Mouse (Mus musculus) heart, embryonic 11.5 days (tissue): ENCODE results near the gene Cdc14a. TPM values are rescaled to one million over a fixed set of nuclear protein-coding genes. Genes with fewer than 3 reads are reported as not detected.

Experiments used
- ATAC-seq: fragments of 200-750 bp; cut with Nextera tagmentation; replicated peaks from 2 replicates; pipeline ENCODE4 v1.8.0; 2017; ENCODE audit warnings: moderate library complexity; ENCODE audit not compliant: insufficient number of reproducible peaks, low FRiP score, low TSS enrichment
- H3K27ac ChIP-seq: fragments of 300-500 bp; sonication (generic); 2 replicates; pipeline ENCODE4 v1.5.1; 2014; ENCODE audit warnings: mild to moderate bottlenecking, low read depth, low read length
- H3K27me3 ChIP-seq: fragments of 300-500 bp; sonication (generic); 2 replicates; pipeline ENCODE4 v1.6.1; 2014; ENCODE audit warnings: mild to moderate bottlenecking, low read length, mixed read lengths; ENCODE audit not compliant: control insufficient read depth, insufficient read depth
- H3K36me3 ChIP-seq: fragments of 300-500 bp; sonication (generic); 2 replicates; pipeline ENCODE4 v1.6.1; 2014; ENCODE audit warnings: mild to moderate bottlenecking, low read length, moderate library complexity, mixed read lengths; ENCODE audit not compliant: control insufficient read depth, insufficient read depth
- H3K4me1 ChIP-seq: fragments of 300-500 bp; sonication (generic); 2 replicates; pipeline ENCODE4 v1.6.1; 2014; ENCODE audit warnings: low read length; ENCODE audit not compliant: control insufficient read depth, insufficient read depth
- H3K4me2 ChIP-seq: fragments of 300-500 bp; sonication (generic); 2 replicates; pipeline ENCODE4 v1.6.1; 2014; ENCODE audit warnings: mild to moderate bottlenecking, moderate library complexity
- H3K4me3 ChIP-seq: fragments of 300-500 bp; sonication (generic); 2 replicates; pipeline ENCODE4 v1.5.1; 2014; ENCODE audit warnings: low read depth, low read length
- H3K9ac ChIP-seq: fragments of 300-500 bp; sonication (generic); 2 replicates; pipeline ENCODE4 v1.6.1; 2014; ENCODE audit warnings: mild to moderate bottlenecking, low read depth, low read length, moderate library complexity
- H3K9me3 ChIP-seq: fragments of 300-500 bp; sonication (generic); replicated peaks from 2 replicates; pipeline ENCODE4 v1.6.1; 2016; ENCODE audit warnings: low read length; ENCODE audit not compliant: control insufficient read depth
- WGBS: fragments of 180-500 bp; shearing (Covaris S2); extraction: QIAGEN DNeasy Blood & Tissue Kit; methylation state at CpG from one replicate; pipeline ENCODE4 v1.1.7; 2014; ENCODE audit not compliant: insufficient replicate concordance; 5-methylcytosine and 5-hydroxymethylcytosine counted together
- polyA plus RNA-seq: library from polyadenylated mRNA; unstranded; fragments of >200 nt; fragmentation: Nextera tagmentation; extraction: Ambion mirVana; gene quantifications from 2 replicates; pipeline ENCODE4 v1.2.1, GENCODE M21; 2014

Cdc14a gene
- polyA plus RNA-seq, 1 experiment from 2014 or later: 6.3 TPM

GRCm38 (mm10) chr3:116338616-116339015 is 85.2 kb downstream of the Cdc14a start:
- WGBS: 75% methylated on average over 6 of the region's 6 CpGs
- ATAC-seq: no peak; the same call in 1 of the 2 replicates
- Histone ChIP-seq H3K4me1 (no peaks in the 10 kb centered on the region), H3K36me3 (no peaks in the 10 kb centered on the region), H3K27me3 (no peaks in the 10 kb centered on the region), H3K4me2 (no peak overlapping the region), H3K27ac (no peak overlapping the region), H3K9me3 (no peaks in the 10 kb centered on the region), H3K4me3 (no peak overlapping the region), H3K9ac (no peak overlapping the region)

GRCm38 (mm10) chr3:116337840-116338239 is 86.0 kb downstream of the Cdc14a start:
- no peaks in the 10 kb centered on the region for H3K27me3 ChIP-seq
- no peak for ATAC-seq
- H3K27ac ChIP-seq: no peak overlapping the region
- no peak overlapping the region for H3K4me3 ChIP-seq
- H3K9me3 ChIP-seq: no peaks in the 10 kb centered on the region
- no peak overlapping the region for H3K4me2 ChIP-seq
- no peak overlapping the region for H3K9ac ChIP-seq
- WGBS: 88% methylated on average over 5 of the region's 5 CpGs
- H3K4me1 ChIP-seq: no peaks in the 10 kb centered on the region
- no peaks in the 10 kb centered on the region for H3K36me3 ChIP-seq

DNA sequence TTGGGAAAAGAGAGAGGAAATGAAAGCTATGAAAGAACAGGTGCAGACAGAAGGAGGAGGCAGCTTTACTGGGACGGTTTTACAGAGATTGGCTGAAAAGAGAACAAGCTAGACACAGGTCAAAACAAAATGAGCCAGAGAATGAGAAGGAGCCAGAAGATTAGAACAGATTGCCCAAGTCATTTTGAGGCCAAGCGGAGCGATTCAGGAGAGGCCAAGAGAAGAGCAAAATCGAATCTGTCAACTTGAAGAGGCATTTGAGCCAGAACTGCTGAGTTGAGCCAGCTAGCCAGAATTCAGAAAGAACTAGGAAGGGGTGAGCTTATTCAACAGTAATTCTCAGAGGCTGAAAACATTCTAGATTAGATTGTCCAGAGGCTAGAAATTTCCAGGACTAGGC is 88.8 kb downstream of the Cdc14a start:
- H3K36me3 ChIP-seq: no peaks in the 10 kb centered on the region
- H3K4me3 ChIP-seq: no peak overlapping the region
- H3K4me1 ChIP-seq: no peaks in the 10 kb centered on the region
- no peak overlapping the region for H3K27ac ChIP-seq
- no peak overlapping the region for H3K9ac ChIP-seq
- no peak for ATAC-seq
- no peak overlapping the region for H3K4me2 ChIP-seq
- WGBS: 84% methylated on average over 4 of the region's 4 CpGs
- H3K9me3 ChIP-seq: no peaks in the 10 kb centered on the region
- no peaks in the 10 kb centered on the region for H3K27me3 ChIP-seq

- ATAC-seq: no peak
- Histone ChIP-seq H3K9me3 (no peaks in the 10 kb centered on the region), H3K27ac (no peak overlapping the region), H3K4me3 (no peak overlapping the region), H3K9ac (no peak overlapping the region), H3K36me3 (no peaks in the 10 kb centered on the region), H3K4me1 (no peaks in the 10 kb centered on the region), H3K27me3 (no peaks in the 10 kb centered on the region), H3K4me2 (no peak overlapping the region)
- 81% methylated on average over 6 of the region's 6 CpGs for WGBS
Measured at GRCm38 (mm10) chr3:116333711-116334110, 90.1 kb downstream of the Cdc14a start.

DNA sequence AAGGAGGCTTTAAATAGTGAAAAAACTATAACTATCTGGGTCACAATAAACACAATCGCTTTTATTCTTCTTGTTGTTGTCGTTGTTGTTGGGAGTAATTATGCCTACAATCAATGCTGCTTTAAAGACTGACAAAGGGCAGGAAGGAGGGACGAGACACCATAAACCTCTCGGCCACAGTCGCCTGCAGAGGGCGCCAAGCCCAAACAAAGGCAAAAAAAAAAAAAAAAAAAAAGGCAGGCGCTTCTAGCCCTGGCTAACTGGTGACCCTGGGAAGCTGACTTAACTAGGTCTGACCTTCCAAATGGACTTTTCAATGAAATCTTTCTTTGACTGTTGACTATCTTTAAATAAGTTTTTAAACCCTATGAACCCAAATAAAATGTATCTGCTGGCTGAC is 90.6 kb downstream of the Cdc14a start:
- Histone ChIP-seq H3K27ac (no peak overlapping the region), H3K4me1 (no peaks in the 10 kb centered on the region), H3K4me2 (no peak overlapping the region), H3K4me3 (no peak overlapping the region), H3K27me3 (no peaks in the 10 kb centered on the region), H3K9ac (no peak overlapping the region), H3K9me3 (no peaks in the 10 kb centered on the region), H3K36me3 (no peaks in the 10 kb centered on the region)
- no peak for ATAC-seq
- 12% methylated on average over 7 of the region's 7 CpGs for WGBS

DNA sequence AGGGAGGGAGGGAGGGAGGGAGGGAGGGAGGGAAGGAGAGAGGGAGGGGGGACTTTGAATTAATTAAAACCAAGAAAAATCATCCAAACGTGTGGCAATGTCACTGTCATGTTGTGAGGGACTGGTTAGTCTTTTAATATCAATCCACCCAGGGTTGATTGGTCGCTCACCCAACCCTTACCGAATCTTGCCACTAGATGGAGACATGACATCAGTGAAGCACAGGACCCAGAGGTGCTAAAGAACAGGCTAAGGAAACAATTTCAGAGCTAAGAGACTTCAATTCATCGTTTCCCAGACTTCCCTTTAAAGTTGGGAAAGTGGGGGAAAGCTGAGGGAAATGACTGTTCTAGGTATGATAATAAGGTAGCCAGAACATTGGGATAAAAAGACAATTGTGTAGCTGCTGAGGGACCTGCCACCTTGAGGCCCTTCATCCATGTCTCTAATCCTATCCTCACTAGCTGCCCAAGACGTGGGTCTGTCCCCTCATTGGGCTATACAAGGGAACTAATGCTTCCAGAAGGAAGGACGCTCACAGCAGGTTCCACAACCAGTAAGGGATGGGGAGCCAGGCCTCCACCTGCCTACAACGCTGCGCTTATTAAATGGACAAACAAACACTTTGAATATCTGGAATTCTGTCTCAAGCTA is 91.9 kb downstream of the Cdc14a start:
- ATAC-seq: no peak; the same call in 1 of the 2 replicates
- WGBS: 42% methylated on average over 8 of the region's 8 CpGs
- no peak overlapping the region for H3K4me3 ChIP-seq
- H3K27ac ChIP-seq: no peak overlapping the region
- no peaks in the 10 kb centered on the region for H3K4me1 ChIP-seq
- no peak overlapping the region for H3K9ac ChIP-seq
- H3K27me3 ChIP-seq: no peaks in the 10 kb centered on the region
- no peak overlapping the region for H3K4me2 ChIP-seq
- H3K9me3 ChIP-seq: no peaks in the 10 kb centered on the region
- no peaks in the 10 kb centered on the region for H3K36me3 ChIP-seq

DNA sequence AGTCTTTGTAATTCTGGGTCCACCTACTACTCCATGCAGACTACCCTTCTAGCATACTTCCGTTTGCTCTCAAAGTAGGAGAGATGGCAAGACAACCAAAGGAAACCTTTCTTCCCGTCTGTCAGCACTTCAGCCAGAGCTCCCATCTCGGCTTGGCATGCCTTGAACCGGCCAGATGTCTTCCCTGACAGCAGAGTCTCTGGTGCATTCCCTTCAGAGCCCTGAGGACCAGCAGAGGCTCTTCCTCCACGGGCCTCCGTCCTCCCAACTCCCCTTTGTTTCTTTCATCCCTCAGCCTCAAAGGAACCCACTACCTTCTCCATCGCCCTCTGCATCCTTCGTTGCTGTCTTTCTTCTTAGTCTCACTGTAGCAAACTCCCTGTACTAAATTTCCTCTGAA is 93.9 kb downstream of the Cdc14a start:
- WGBS: 73% methylated on average over 8 of the region's 8 CpGs
- no peaks in the 10 kb centered on the region for H3K4me1 ChIP-seq

DNA sequence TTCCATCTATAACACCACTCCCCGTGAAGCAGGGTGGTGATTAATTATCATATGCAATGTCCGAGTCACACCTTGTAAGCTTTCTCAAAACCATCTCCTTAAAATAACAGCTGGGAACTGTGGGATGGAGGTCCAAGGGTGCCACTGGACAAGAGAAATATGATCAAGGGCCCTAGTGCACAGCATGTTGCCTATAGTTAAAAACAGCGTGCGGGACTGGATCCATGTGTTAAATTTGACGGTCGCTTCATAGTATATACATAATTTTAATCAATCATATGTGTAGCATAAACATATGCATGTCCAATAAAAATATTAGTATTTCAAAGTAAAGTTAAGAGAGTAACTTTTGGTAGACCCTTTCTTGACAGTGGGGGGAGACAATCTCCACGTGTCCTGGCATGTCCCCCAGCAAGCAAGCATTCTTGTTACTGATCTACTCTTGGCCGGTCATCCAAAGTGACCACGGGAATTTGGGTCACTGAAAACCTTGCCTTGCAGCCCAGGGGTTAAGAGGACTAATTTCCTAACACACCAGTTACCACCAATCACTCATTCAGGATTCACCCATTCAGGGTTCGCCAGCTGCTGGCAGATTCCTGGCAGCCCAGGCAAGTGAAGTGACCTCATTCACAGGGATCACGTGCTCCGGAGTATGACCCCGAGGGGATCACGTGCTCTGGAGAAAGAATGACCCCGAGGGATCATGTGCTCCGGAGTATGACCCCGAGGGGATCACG is 94.6 kb downstream of the Cdc14a start:
- Histone ChIP-seq H3K4me1 (no peaks in the 10 kb centered on the region), H3K9me3 (no peaks in the 10 kb centered on the region), H3K4me3 (no peak overlapping the region), H3K27me3 (no peaks in the 10 kb centered on the region), H3K36me3 (no peaks in the 10 kb centered on the region), H3K27ac (no peak overlapping the region), H3K9ac (no peak overlapping the region), H3K4me2 (no peak overlapping the region)
- no peak for ATAC-seq
- 87% methylated on average over 18 of the region's 18 CpGs for WGBS

More for the DNA sequence above, 93.9 kb downstream of the Cdc14a start:
- H3K27me3 ChIP-seq: no peaks in the 10 kb centered on the region
- no peaks in the 10 kb centered on the region for H3K9me3 ChIP-seq
- no peak overlapping the region for H3K4me2 ChIP-seq
- no peak overlapping the region for H3K9ac ChIP-seq
- ATAC-seq: no peak
- no peaks in the 10 kb centered on the region for H3K36me3 ChIP-seq
- no peak overlapping the region for H3K4me3 ChIP-seq
- H3K27ac ChIP-seq: no peak overlapping the region

DNA sequence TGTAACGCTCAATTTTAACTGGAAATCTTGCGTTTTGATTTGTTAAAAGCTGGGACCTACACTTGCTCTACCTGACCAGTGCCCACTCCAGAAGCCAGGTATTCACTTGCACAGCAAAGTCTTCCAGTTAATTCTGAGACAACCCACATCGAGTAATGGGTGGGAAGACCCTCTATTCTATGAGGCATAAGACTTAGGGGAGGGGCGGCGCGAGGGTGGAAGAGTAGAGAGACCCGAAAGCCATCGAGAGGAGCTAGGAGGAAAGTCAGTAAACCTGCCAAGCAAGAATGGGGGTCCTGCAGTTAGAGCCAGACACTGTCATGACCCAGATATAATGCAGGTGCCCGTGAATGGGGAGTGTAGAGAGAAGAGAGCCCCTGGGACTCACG is 96.2 kb downstream of the Cdc14a start:
- WGBS: 48% methylated on average over 10 of the region's 10 CpGs
- Histone ChIP-seq H3K4me1 (no peaks in the 10 kb centered on the region), H3K4me3 (no peak overlapping the region), H3K9me3 (no peaks in the 10 kb centered on the region), H3K27ac (no peak overlapping the region), H3K27me3 (no peaks in the 10 kb centered on the region), H3K9ac (no peak overlapping the region), H3K36me3 (no peaks in the 10 kb centered on the region), H3K4me2 (no peak overlapping the region)
- ATAC-seq: no peak
